ENCODE assay signal across 10 mouse cellular contexts in genomic region chr11:52222891-52223290, GRCm38 (mm10). TPM values are rescaled to one million over a fixed set of nuclear protein-coding genes. Genes with fewer than 3 reads are reported as not detected.
DNase-seq lines count a peak whose midpoint lies in the region; ATAC-seq and TF ChIP-seq lines count a peak whose summit lies in the region.
"Had no signal": no experiment of that assay in that cellular context is flagged by ENCODE, and none has a peak within 500 bp of the region (broad histone marks: within the 10 kb centered on the region; RNA-seq: fewer than 3 reads in every experiment).

No protein-coding gene starts in this region.

- 61% methylated on average over 6 of the region's 6 CpGs for WGBS in thymus, adult 2 months

- H3K36me3 ChIP-seq in thymus, adult 2 months (ENCODE audit: control insufficient read depth, insufficient read depth, low read length), result no peaks in the 10 kb centered on the region
- H3K36me3 ChIP-seq: heart, embryonic 12.5 days had no signal

- H3K27ac ChIP-seq in thymus, adult 2 months (ENCODE audit: control insufficient read depth, insufficient read depth, low read length), result no peak overlapping the region

- no peak; the same call in 1 of the 2 replicates for ATAC-seq in granulocyte monocyte progenitor cell, adult 5-6 weeks (replicated peaks; ENCODE audit: poor library complexity, severe bottlenecking)

- no peak for TF ChIP-seq POLR2A in thymus, adult 2 months (IDR thresholded peaks at IDR 0.05; ENCODE audit: control insufficient read depth, extremely low read depth, insufficient read depth, low read length, poor library complexity)

- no peak overlapping the region for H3K4me3 ChIP-seq in thymus, adult 2 months (ENCODE audit: control insufficient read depth, insufficient read depth, low read length)
- H3K4me3 ChIP-seq: heart, embryonic 12.5 days had no signal

- H3K4me1 ChIP-seq in thymus, adult 2 months (replicated peaks; ENCODE audit: control insufficient read depth, insufficient read depth, low read length), result peaks cover 15% of the 10 kb centered on the region

- H3K27me3 ChIP-seq in thymus, adult 2 months (ENCODE audit: control insufficient read depth, insufficient read depth, low read length), result no peaks in the 10 kb centered on the region

- TF ChIP-seq CTCF in thymus, adult 2 months (IDR thresholded peaks at IDR 0.05; ENCODE audit: borderline replicate concordance, control insufficient read depth, extremely low read depth, insufficient read depth, low read length, poor library complexity), result no peak

- peak; percentile 23 for DNase-seq in embryo, embryonic 10.5 days (ENCODE audit: low spot score)
- DNase-seq in embryo, embryonic 9.5 days (ENCODE audit: extremely low spot score), result no peak
- peak; percentile 58 for DNase-seq in thymus, adult 2 months
- DNase-seq in thymus, adult 18-20 months, result no peak
- peak; percentile 17 to 37 for DNase-seq in lung, adult 18-20 months
- no peak for DNase-seq in right cerebral cortex, postnatal 14 days
- no peak for DNase-seq in cerebellum, adult 9-10 months

RNA-seq across cellular contexts. Expression of gene Skp1a, which starts 8.9 kb away (rescaled TPM):
- 35.1 and 35.9 TPM in 2 replicates for polyA plus RNA-seq in thymus, adult 2 months (2012; rRNA removed)
- total RNA-seq in granulocyte monocyte progenitor cell, adult 5-6 weeks (2014; fragmentation: Nextera tagmentation), result 180 and 196 TPM in 2 replicates
- 242 and 266 TPM in 2 replicates for total RNA-seq in granulocyte monocyte progenitor cell, adult 5-6 weeks (2017)

RNA-seq across cellular contexts. Expression of gene Olfr1371, which starts 9.1 kb away (rescaled TPM):
- polyA plus RNA-seq in thymus, adult 2 months (2012; rRNA removed), result 0.15 TPM in 1 of 2 replicates, not detected in the other
- not detected in 2 replicates for total RNA-seq in granulocyte monocyte progenitor cell, adult 5-6 weeks (2014; fragmentation: Nextera tagmentation)
- not detected in 2 replicates for total RNA-seq in granulocyte monocyte progenitor cell, adult 5-6 weeks (2017)
- total RNA-seq: layer of hippocampus, postnatal 10 days had no signal
- polyA plus RNA-seq: heart, embryonic 12.5 days had no signal

RNA-seq across cellular contexts. Expression of gene Tcf7, which starts 59.9 kb away (rescaled TPM):
- polyA plus RNA-seq in thymus, adult 2 months (2012; rRNA removed), result 2,910 and 3,273 TPM in 2 replicates
- total RNA-seq in granulocyte monocyte progenitor cell, adult 5-6 weeks (2014; fragmentation: Nextera tagmentation), result 1.4 TPM in 1 of 2 replicates, not detected in the other
- 0.30 and 0.82 TPM in 2 replicates for total RNA-seq in granulocyte monocyte progenitor cell, adult 5-6 weeks (2017)

Comparison
In these comparisons a context has a peak if more than half of its experiments do, and no peak if none do; other contexts are left out.
1. DNase-seq: peak in embryo, embryonic 10.5 days (single experiment), thymus, adult 2 months (single experiment) and lung, adult 18-20 months (2 of 2); none in embryo, embryonic 9.5 days (single experiment), thymus, adult 18-20 months (0 of 2), right cerebral cortex, postnatal 14 days (single experiment) and cerebellum, adult 9-10 months (single experiment).